Mouse (Mus musculus): Measurements from ENCODE around the gene Ncoa4. TPM values are rescaled to one million over a fixed set of nuclear protein-coding genes. Genes with fewer than 3 reads are reported as not detected.

Gene Ncoa4
- polyA plus RNA-seq, 1 experiment from 2014 or later: 103 TPM

Other genes starting within 250 kb of the Ncoa4 start
- gene Galnt15, start 130.9 kb upstream of the Ncoa4 start, polyA plus RNA-seq (2015; fragmentation: Nextera tagmentation; extraction: Ambion mirVana): 0.68 and 0.73 TPM in 2 replicates
- 20.8 and 22.2 TPM in 2 replicates for gene Oxnad1, start 74.5 kb upstream of the Ncoa4 start, polyA plus RNA-seq (2015; fragmentation: Nextera tagmentation; extraction: Ambion mirVana)
- 71.2 and 73.0 TPM in 2 replicates for gene Dph3, start 74.1 kb upstream of the Ncoa4 start, polyA plus RNA-seq (2015; fragmentation: Nextera tagmentation; extraction: Ambion mirVana)
- gene Msmb, start 17.8 kb upstream of the Ncoa4 start, polyA plus RNA-seq (2015; fragmentation: Nextera tagmentation; extraction: Ambion mirVana): not detected in 2 replicates
- gene Timm23, start 42.0 kb downstream of the Ncoa4 start, polyA plus RNA-seq (2015; fragmentation: Nextera tagmentation; extraction: Ambion mirVana): 225 and 227 TPM in 2 replicates
- gene Parg, start 42.1 kb downstream of the Ncoa4 start, polyA plus RNA-seq (2015; fragmentation: Nextera tagmentation; extraction: Ambion mirVana): 31.0 and 34.6 TPM in 2 replicates
- gene Ogdhl, start 162.2 kb downstream of the Ncoa4 start, polyA plus RNA-seq (2015; fragmentation: Nextera tagmentation; extraction: Ambion mirVana): 22.8 and 23.7 TPM in 2 replicates
- gene 1700024G13Rik, start 228.5 kb downstream of the Ncoa4 start, polyA plus RNA-seq (2015; fragmentation: Nextera tagmentation; extraction: Ambion mirVana): 0.33 and 0.61 TPM in 2 replicates